Mouse (Mus musculus) brain, embryonic 14.5 days (tissue): ENCODE results near the gene Znrf3.

Experiments used
- CTCF ChIP-seq: fragments of 200-500 bp; IDR thresholded peaks from 2 replicates; pipeline ENCODE4 v1.5.1; 2012; ENCODE audit warnings: inconsistent platforms, mild to moderate bottlenecking, moderate library complexity, borderline replicate concordance; ENCODE audit not compliant: insufficient read depth, insufficient read length; ENCODE audit errors: extremely low read depth
- POLR2A ChIP-seq: fragments of 200-500 bp; IDR thresholded peaks from 2 replicates; pipeline ENCODE4 v1.6.1; 2012; ENCODE audit warnings: mild to moderate bottlenecking, inconsistent platforms, borderline replicate concordance; ENCODE audit not compliant: poor library complexity, insufficient read depth, insufficient read length, severe bottlenecking; ENCODE audit errors: extremely low read depth

DNA sequence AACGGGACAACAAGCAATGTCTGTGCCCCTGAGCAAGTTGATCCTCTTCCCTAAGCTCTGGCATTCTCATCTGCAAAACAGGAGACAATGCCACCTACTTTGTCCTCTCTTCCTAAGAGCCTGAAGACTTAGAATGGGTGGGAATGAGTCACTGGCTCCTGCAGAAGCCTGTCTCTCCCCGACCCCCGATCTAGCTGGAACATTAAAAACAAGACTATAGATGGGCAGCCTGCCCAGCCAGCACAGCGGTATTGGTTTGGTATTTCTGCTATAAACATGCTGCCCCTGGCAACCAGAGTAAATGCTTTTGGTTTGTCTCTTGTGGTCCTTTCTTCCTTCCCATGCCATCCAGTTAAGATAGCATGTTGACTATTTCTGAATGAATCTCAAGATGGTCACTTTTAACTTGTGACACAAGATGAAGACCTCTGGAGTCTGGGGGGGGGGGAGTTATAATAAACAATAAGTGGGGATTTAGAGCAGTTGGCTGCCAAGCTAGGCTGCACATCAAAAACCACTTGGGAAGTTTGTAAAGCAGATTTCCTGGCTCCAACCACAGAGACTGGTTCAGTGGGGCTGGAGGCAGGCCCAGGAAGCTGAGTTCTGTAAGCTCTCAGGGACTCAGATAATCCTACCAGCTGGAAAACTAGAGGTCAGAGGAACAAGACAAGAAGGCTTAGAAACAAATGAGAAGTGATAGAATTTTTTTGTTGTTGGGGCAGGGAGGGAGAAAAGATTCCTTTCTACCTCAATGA, 154.6 kb downstream of the Znrf3 start:
- TF ChIP-seq POLR2A (no peak), CTCF (no peak)
